Mouse (Mus musculus) layer of hippocampus, adult 2 months (tissue): Measurements from ENCODE around the gene Perp. TPM values are rescaled to one million over a fixed set of nuclear protein-coding genes. Genes with fewer than 3 reads are reported as not detected.
A peak's percentile ranks its signal among the peaks of the same experiment; 100 is the strongest.

Experiments used
- DNase-seq, 2 experiments: peaks; one replicate each; pipeline ENCODE4 v3.0.0; 2022; ENCODE audit warnings: low spot score in 2 of 2
- H3K27ac ChIP-seq: fragments of 200-600 bp; 2 replicates; pipeline ENCODE4 v1.8.1; 2022
- H3K4me3 ChIP-seq: fragments of 200-600 bp; 2 replicates; pipeline ENCODE4 v1.8.1; 2022; ENCODE audit warnings: mild to moderate bottlenecking
- CTCF ChIP-seq: fragments of 200-600 bp; conservative IDR thresholded peaks from 2 replicates; pipeline ENCODE4 v1.8.1; 2022; ENCODE audit warnings: antibody characterized with exemption, mild to moderate bottlenecking, moderate library complexity
- total RNA-seq, 2 experiments: library from RNA; stranded (reverse); gene quantifications; 2 replicates each; pipeline ENCODE4 v1.2.3; 2021

The Perp gene
- total RNA-seq, 2 experiments from 2014 or later, result 3.2 to 3.5 TPM

GRCm38 (mm10) chr10:18846474-18847264, 1.8 kb downstream of the Perp start:
- no peak for DNase-seq
- H3K4me3 ChIP-seq, result no peak overlapping the region
- peak; percentile 19 for TF ChIP-seq CTCF
- H3K27ac ChIP-seq, result no peak overlapping the region

DNA sequence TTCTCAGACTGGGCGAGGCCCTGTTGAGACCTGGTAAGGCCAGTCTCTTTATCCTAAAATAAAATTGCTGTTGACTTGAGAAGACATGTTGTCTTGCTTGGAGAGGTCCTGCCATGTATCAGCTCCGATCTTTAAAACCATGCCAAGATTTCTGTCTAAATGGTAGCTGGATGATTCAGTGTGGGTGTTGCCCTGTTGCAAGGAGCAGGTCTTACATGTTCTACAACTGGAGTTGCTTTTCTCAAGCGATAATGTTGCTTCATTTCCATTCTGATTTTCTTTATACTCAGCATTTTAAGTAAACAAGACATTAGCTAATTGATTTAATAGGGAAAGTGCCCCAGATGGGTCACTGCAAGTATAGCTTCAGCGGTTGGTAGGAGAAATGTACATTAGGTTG, 5.4 kb downstream of the Perp start:
- TF ChIP-seq CTCF, result no peak
- Histone ChIP-seq H3K4me3 (no peak overlapping the region), H3K27ac (no peak overlapping the region)
- no peak for DNase-seq

DNA sequence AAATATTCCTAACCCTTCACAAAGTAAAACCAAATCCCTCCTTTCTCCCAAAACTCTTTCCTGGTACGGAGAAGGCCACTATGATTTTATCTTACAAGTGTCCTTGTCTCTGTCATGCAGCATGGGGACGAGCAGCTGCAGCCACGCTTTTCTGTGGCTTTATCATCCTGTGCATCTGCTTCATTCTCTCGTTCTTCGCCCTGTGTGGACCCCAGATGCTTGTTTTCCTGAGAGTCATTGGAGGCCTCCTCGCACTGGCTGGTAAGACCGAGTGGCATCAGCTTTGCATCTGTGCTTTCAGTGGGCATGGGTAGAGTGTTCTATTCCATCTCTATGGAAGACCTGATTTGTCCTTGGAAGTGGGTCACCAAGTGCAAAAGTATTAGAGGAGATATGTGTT, 8.6 kb downstream of the Perp start:
- no peak overlapping the region for H3K27ac ChIP-seq
- no peak overlapping the region for H3K4me3 ChIP-seq
- DNase-seq, result no peak
- no peak for TF ChIP-seq CTCF

GRCm38 (mm10) chr10:18857244-18857643, 12.4 kb downstream of the Perp start:
- H3K27ac ChIP-seq, result no peak overlapping the region
- TF ChIP-seq CTCF, result no peak
- no peak overlapping the region for H3K4me3 ChIP-seq
- no peak for DNase-seq

- no peak for TF ChIP-seq CTCF
Observed at GRCm38 (mm10) chr10:18859632-18860031, 14.8 kb downstream of the Perp start.

GRCm38 (mm10) chr10:18860119-18860824, 15.5 kb downstream of the Perp start:
- TF ChIP-seq CTCF, result no peak
- Histone ChIP-seq H3K27ac (no peak overlapping the region), H3K4me3 (no peak overlapping the region)
- DNase-seq, result no peak

More at GRCm38 (mm10) chr10:18859632-18860031, 14.8 kb downstream of the Perp start:
- no peak overlapping the region for H3K27ac ChIP-seq
- H3K4me3 ChIP-seq, result no peak overlapping the region
- no peak for DNase-seq

- Histone ChIP-seq H3K4me3 (no peak overlapping the region), H3K27ac (no peak overlapping the region)
- DNase-seq, result no peak
- TF ChIP-seq CTCF, result no peak
Observed at GRCm38 (mm10) chr10:18860831-18861230, 16.0 kb downstream of the Perp start.

GRCm38 (mm10) chr10:18861418-18861817, 16.6 kb downstream of the Perp start:
- DNase-seq, result no peak
- TF ChIP-seq CTCF, result no peak
- Histone ChIP-seq H3K27ac (no peak overlapping the region), H3K4me3 (no peak overlapping the region)

- H3K4me3 ChIP-seq, result no peak overlapping the region
- no peak for DNase-seq
- TF ChIP-seq CTCF, result no peak
- H3K27ac ChIP-seq, result no peak overlapping the region
Observed at GRCm38 (mm10) chr10:18863332-18863731, 18.5 kb downstream of the Perp start.

DNA sequence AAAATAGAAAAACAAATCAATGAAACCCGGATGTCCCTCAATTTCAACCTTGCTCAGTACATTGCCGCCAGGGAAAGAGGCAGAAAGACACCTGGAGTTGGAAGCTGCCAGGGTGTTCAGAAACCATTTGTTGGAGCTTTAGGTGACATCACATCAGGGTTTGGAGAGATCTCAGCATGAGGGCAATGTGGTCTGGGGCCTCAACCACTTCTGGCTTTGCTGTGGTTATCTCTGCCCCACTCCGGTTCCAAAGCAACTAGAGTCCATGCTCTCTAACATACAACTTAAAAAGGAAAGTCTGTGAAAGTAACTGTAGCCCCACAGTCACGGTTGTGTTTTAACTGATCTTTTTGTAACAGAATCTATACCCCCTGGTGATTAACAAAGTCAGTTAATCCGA, 19.9 kb downstream of the Perp start:
- DNase-seq, result no peak
- Histone ChIP-seq H3K27ac (no peak overlapping the region), H3K4me3 (no peak overlapping the region)
- TF ChIP-seq CTCF, result no peak

DNA sequence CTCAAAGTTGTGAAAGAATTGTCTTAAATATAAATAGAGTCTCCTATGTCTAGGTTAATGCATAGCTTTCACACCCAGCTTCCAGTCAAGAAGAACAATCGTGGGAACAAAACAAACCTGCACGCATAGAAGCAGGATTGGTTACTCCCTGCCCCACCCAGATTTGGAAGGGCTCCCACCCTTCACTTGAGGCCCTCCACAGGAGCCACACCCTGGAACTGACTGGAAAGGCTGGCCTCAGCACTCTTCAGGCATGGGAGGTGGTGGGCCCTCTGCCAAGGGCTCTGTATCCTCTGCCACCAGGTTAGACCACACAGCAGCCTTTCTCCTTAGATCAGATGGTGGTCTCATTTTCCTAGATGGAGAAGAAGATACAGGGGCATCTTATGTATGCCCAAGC, 26.2 kb downstream of the Perp start:
- Histone ChIP-seq H3K4me3 (no peak overlapping the region), H3K27ac (no peak overlapping the region)
- no peak for DNase-seq
- no peak for TF ChIP-seq CTCF

DNA sequence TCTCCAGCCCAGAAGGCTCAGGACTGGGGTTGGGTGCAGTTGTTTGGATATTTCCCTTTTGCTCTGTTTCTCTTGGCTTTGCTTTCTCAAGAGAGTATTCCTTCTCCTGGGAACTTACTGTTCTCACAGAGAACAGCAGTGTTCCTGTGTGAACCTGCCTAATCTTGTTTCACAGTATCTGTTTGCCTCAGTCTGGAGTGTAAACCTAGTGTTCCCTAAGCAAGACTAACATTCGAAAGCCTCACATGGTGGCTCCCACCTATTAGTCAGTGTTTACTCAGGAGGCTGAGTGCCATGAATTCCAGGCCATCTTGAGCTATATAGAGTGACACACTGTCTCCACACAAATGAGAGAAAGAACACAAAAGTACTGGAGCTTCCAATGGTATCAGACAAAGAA, 31.4 kb downstream of the Perp start:
- 0 out of 2 replicates have a peak overlapping the region, but pooled peaks have one; percentile 18 for H3K27ac ChIP-seq
- no peak for DNase-seq
- H3K4me3 ChIP-seq, result no peak overlapping the region
- no peak for TF ChIP-seq CTCF

DNA sequence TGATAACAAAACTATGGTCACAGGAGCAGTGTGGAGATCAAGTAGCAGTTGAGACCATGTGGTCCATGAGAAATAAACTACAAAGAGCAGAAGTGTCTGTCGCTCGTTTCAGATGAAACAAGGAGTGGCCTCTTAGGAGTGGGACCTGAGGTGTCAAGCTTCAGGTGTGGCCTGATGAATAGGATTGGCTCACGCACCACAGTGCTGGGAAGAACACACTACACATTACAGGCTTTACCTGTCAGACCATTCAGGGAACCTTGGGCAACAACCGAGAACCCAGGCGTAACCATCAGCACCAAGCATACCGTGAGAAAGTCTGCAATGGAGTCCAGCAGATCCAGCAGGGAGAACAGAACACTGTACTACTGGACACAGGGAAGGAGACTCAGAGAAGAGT, 33.3 kb downstream of the Perp start:
- TF ChIP-seq CTCF, result no peak
- Histone ChIP-seq H3K27ac (no peak overlapping the region), H3K4me3 (no peak overlapping the region)
- DNase-seq, result no peak

GRCm38 (mm10) chr10:18879160-18879559, 34.3 kb downstream of the Perp start:
- Histone ChIP-seq H3K4me3 (no peak overlapping the region), H3K27ac (no peak overlapping the region)
- no peak for DNase-seq
- no peak for TF ChIP-seq CTCF
